Mouse (Mus musculus): ENCODE results near the gene Mtnr1b.

- TF ChIP-seq GATA1 (IDR thresholded peaks at IDR 0.05; ENCODE audit: borderline replicate concordance, low read length) = no peak
- no peak for TF ChIP-seq FLI1 (IDR thresholded peaks at IDR 0.05; ENCODE audit: low read length)
These were observed 42.2 kb upstream of the Mtnr1b start for GRCm38 (mm10) chr9:15916600-15916999.
